Mouse (Mus musculus) fibroblast of lung, adult 2 months (primary cell): ENCODE data around the gene Gsta3.
"Not testable (repeated sequence)": the region's sequence is repeated elsewhere in the genome, so short reads cannot be mapped to it uniquely, and the experiment has no call there.

Experiments used
- DNase-seq: peaks from one replicate; pipeline ENCODE4 v3.0.0-alpha.2; 2011; ENCODE audit warnings: low read depth

Gene Gsta3

GRCm38 (mm10) chr1:21239911-21240898, at the start of gene Gsta3:
Gene Gsta3, plus strand, starts transcription at chr1:21240589.
- no peak for DNase-seq

GRCm38 (mm10) chr1:21206241-21206640, 34.1 kb upstream of the Gsta3 start:
- DNase-seq: no peak

DNA sequence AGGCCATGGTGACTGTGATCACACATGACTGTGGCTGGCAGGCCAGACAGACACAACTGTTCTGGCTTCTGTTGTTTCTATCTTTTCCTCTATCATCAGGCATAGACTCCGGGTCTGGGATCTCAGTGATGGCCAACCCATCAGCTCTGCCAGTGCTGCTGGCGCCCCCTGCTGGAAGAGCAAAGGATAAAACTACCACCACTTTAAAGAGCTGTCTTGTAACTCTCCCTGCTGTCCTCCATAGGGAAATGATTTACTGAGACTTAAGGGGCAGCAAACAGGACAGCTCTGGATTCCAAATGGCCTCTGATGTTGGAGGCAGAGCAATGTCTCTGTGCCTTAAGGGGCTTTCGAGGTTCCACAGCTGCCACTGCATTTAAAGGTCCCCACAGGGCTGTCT, 26.9 kb upstream of the Gsta3 start:
- DNase-seq: not testable (repeated sequence)

- DNase-seq: not testable (repeated sequence)
Observed at GRCm38 (mm10) chr1:21213991-21214692, 26.2 kb upstream of the Gsta3 start.

DNA sequence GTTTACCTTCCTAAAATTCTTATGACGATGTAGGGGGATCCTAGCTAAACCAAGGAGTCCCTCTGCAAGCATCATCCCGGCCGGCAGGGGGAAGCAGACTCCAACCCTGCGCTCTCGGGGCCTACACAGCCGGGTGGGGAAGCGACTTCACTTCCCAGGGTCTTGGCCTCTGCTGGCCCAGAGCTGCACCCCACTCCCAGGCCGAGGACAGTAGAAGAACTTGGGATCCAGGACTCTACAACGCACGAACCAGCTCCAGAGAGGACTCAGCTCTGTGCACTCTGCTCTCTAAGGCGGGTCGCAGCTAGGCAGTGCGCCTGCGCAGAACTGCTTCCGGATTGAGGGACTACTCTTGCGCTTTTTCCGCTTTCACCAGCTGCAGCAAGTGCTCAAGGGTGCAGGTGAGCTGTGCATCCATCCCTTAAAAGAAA, 21.9 kb upstream of the Gsta3 start, which contains the start of gene Tmem14a:
Tmem14a (plus strand) TSS at position 87 of the 431 bp plus-strand sequence.
- peak; percentile 58 for DNase-seq

DNA sequence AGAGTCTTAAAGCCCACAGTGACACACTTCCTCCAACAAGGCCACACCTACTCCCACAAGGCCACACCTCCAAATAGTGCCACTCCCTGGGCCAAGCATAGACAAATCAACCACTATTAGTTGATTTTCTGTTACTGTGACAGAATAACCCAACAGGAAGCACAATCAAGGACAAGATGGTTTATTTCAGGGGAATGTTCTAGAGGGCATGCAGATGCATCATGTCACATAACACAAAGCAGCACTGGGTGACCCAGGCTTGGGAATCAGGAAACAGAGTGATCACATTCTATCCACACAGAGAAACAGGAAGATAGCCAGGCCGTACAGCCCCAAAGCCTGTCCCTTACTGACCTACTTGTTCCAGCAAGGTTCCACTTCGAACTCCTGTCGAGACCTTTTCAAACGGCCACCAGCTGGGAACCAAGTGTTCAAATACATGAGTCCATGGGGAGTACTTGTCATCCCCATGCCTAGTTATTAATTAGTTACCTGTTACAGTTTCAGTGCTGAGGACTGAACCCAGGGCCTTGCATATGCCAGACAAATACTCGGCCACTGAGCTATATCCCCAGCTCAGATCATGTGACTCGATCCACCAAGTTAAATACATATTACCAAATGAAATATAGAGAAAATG, 12.5 kb upstream of the Gsta3 start:
- no peak for DNase-seq

GRCm38 (mm10) chr1:21228740-21229722, 11.4 kb upstream of the Gsta3 start:
- not testable (repeated sequence) for DNase-seq

DNA sequence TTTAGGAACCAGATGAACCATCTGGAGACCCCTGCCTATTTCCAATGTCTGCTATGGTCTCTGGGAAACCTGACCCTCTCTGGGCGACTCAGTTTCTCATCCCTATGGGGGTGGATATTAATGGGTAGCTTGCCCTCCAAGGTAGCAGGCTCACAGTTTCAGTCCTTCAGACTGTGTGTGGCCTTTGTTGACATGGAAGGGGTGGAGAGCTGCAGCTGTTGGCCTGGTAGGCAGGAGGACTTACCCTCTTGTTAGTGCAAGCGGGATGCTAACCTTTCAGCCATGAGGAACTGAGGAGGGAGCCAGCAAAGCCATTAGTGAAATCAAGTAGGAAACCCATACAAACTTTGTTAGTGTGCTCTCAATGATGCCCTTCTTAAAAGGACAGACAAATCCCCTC, 10.0 kb upstream of the Gsta3 start:
- no peak for DNase-seq

DNA sequence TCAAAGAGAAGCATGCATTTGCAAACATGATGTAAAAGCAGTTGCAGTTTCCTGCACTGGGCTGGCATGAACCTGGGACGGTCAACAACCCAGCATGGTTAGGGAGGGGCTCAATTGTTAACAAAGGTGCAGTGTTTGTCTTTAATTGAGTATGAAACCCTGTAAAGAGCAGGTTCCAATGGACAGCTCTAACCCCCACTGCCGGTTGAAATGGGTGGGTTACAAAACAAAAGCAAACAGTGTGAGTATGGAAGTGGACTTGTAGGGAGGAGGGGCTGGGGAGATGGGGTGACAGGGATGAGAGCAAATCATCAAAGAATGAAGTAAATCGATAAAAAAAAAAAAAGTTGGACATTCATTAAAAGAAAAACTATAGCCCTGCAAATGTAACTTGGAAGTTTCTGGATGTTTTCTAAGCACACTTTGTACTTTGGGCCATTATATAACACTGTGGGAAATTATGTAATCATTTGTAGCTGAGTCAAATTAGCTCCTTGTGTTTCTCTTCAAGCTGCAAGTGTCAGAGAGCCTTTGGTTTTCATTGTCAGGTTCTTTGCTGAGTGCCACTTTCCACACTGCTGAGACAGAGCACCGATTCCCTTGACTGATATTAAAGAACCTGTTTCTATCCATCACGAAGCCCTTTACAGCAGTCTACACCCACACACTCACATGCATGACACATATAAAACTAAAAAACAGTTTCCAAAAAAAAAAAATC, 8.5 kb upstream of the Gsta3 start:
- no peak for DNase-seq

DNA sequence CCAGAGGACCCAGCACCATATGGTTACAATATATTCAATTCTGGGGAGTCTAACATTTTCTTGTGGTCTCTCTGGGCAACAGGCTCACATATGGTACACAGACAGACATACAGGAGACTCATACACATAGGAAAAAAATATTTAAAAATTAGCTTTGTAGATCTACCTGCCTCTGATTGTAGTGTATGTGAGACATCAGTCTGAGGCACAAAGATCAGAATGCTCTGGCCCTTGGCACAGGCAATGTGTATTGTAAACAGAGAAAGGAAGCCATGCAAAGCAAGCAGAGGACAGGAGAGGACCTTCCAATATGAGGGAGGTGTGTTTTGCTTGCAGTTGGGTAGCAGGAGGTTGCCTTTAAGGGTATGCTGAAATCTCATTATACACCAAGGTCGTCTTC, 7.9 kb upstream of the Gsta3 start:
- DNase-seq: no peak

DNA sequence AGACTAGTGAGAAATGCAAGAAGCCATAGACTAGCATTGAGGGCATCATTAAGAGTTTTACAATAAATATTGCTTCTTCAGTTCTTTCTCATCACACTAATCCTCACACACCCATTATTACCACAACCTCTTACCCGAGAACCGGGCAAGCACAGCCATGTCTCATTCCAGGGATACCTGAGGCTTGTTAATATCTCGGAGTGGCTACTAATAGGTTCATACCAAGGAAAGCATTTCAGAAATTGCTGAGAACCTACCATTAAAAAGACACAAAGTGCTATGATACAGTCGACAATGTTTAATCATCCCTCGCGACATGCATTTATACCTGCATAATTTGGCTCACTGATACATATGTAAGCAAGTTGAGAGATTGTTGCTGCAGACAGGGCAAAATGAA, 5.0 kb upstream of the Gsta3 start:
- no peak for DNase-seq

DNA sequence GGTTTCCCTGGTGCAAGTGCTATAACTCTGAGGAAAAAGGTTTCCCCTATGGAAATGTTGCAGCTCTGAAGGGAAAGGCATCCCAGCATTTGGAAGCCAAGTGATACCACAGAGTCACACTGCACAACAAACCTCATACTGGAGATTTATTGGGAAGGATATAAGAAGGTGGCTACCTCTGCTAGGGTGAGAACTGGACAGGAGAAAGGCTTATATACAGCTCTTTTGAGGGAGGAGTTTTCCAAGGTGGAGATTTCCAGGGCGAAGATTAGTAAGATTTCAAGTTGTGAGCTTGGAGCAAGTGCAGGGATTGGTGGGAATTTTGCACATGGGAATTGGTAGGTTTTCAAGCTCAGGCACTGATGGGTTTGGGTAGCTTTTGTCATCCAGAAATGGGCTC, 707 bp downstream of the Gsta3 start:
- DNase-seq: no peak

DNA sequence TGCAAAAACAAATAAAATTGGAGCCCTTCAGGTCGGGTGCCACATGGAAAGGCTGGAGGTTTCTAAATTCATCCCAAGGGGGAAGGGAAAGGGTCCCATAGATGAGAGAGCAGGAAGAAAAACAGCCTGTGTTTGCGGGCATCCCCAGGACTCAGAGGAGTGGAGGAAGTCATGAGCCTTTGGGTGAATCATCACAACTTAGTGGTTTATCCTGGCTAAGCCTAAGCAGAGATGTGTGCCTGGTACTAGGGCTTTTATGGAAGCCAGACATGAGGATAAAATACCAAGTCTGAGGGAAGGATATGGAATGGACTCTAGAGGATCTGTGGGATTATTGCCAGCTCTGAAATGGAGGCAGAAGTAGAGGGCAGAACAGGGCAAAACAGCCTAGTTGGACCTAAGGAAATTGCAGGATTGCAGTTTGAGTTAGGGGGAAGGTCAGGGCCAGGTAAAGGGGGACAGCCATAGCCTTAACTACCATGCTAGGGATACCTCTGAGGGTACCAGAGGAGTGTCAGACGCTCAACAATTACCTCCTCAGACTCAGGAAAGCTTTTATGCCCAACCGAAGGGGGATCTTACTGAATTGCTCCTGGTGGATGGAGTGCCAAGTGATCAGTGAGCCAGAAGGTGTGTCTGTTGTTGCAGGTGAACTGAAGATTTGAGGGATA, 4.0 kb downstream of the Gsta3 start:
- DNase-seq: no peak

DNA sequence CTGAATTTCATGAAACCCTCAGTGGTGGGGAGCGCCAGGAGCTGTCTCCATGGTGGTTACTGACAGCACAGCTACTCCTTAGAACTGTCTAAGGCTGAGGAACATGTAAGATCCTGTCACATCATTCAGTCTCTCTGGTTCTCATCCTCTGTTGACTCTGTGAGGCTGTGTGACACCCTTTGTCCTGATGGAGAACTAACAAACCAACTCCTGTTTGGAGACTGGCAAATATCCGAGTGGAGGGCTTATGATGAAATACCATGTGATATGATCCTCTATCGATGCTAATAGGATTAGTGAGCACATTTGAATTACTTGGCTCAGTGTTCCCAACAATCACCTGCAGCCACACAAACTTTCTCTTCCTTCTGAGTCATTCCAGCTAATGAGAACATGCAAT, 5.7 kb downstream of the Gsta3 start:
- no peak for DNase-seq

- no peak for DNase-seq
Observed at GRCm38 (mm10) chr1:21247896-21248295, 7.5 kb downstream of the Gsta3 start.

GRCm38 (mm10) chr1:21248560-21249390, 8.4 kb downstream of the Gsta3 start:
- DNase-seq: no peak

- DNase-seq: no peak
Observed at GRCm38 (mm10) chr1:21251661-21252060, 11.3 kb downstream of the Gsta3 start.

DNA sequence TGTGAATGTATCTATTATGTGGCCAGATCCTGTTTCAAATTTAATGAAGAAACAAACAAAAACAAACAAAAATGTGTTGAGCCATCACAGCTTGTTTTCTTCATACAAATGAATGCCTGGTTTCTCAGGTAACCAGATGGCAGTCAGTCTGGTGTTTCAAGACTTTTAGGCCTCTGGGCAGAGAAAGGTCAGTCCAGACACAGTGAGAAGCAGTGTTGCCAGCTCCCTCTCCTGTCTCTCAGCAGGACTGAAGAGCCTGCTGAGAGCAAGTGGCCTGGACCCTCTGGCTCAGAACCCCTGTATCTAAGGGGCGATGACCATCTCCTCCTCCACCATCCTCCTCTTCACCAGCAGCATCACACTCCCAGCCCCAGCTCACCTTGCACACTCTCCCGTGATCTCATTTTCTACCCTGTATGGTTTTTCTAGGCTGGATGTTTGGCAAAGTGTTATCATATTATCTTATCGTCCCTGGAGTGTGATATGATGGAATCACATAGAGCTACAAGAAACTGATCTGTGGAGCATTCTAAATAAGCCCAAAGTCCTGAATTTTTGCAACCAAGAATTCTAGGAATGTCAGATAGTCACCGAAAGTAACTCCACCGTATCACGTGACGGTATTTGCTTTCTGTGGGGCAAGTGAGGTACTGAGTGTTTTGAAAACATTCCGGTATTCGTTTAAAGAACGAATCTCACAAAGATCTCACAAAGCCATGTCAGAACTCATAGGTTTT, 12.3 kb downstream of the Gsta3 start:
- DNase-seq: no peak

- no peak for DNase-seq
Observed at GRCm38 (mm10) chr1:21253303-21253650, 12.9 kb downstream of the Gsta3 start.
